Mouse (Mus musculus): ENCODE measurements around the gene Ube2i.
"Not testable (repeated sequence)": the region's sequence is repeated elsewhere in the genome, so short reads cannot be mapped to it uniquely, and the experiment has no call there.

Gene Ube2i

GRCm38 (mm10) chr17:25253760-25254159 is 20.7 kb downstream of the Ube2i start:
- no peak for DNase-seq (ENCODE audit: low read depth)

GRCm38 (mm10) chr17:25252643-25253042 is 21.8 kb downstream of the Ube2i start:
- no peak for DNase-seq (ENCODE audit: low read depth)

- no peak for DNase-seq (ENCODE audit: low read depth)
Observed at GRCm38 (mm10) chr17:25250181-25250835, 24.1 kb downstream of the Ube2i start.

GRCm38 (mm10) chr17:25248033-25248750 is 26.2 kb downstream of the Ube2i start:
- no peak for DNase-seq (ENCODE audit: low read depth)

- DNase-seq (ENCODE audit: low read depth): no peak
Observed at GRCm38 (mm10) chr17:25244239-25244638, 30.2 kb downstream of the Ube2i start.

GRCm38 (mm10) chr17:25243131-25243780 is 31.2 kb downstream of the Ube2i start:
- no peak for DNase-seq (ENCODE audit: low read depth)

GRCm38 (mm10) chr17:25239695-25240636 is 34.5 kb downstream of the Ube2i start, which contains the start of the genes Gnptg and Tsr3:
Gnptg (minus strand) TSS chr17:25240124.
Tsr3 (plus strand) TSS chr17:25240170.
- DNase-seq (ENCODE audit: low read depth): peak; percentile 53

GRCm38 (mm10) chr17:25235635-25236034 is 38.8 kb downstream of the Ube2i start:
- DNase-seq (ENCODE audit: low read depth): no peak

- DNase-seq (ENCODE audit: low read depth): not testable (repeated sequence)
Observed at GRCm38 (mm10) chr17:25231621-25232020, 42.8 kb downstream of the Ube2i start.

- DNase-seq (ENCODE audit: low read depth): no peak
Observed at GRCm38 (mm10) chr17:25230700-25231099, 43.7 kb downstream of the Ube2i start.

- DNase-seq (ENCODE audit: low read depth): not testable (repeated sequence)
Observed at GRCm38 (mm10) chr17:25230014-25230655, 44.3 kb downstream of the Ube2i start.

GRCm38 (mm10) chr17:25227991-25228390 is 46.4 kb downstream of the Ube2i start:
- no peak for DNase-seq (ENCODE audit: low read depth)

GRCm38 (mm10) chr17:25225659-25226058 is 48.8 kb downstream of the Ube2i start:
- no peak for DNase-seq (ENCODE audit: low read depth)

GRCm38 (mm10) chr17:25224586-25225222 is 49.7 kb downstream of the Ube2i start:
- DNase-seq (ENCODE audit: low read depth): no peak

GRCm38 (mm10) chr17:25222951-25223601 is 51.3 kb downstream of the Ube2i start:
- DNase-seq (ENCODE audit: low read depth): no peak

GRCm38 (mm10) chr17:25222504-25222940 is 51.9 kb downstream of the Ube2i start:
- DNase-seq (ENCODE audit: low read depth): not testable (repeated sequence)

GRCm38 (mm10) chr17:25221821-25222503 is 52.5 kb downstream of the Ube2i start:
- DNase-seq (ENCODE audit: low read depth): no peak

GRCm38 (mm10) chr17:25220746-25221145 is 53.7 kb downstream of the Ube2i start:
- no peak for DNase-seq (ENCODE audit: low read depth)

GRCm38 (mm10) chr17:25219492-25220295 is 54.7 kb downstream of the Ube2i start:
- DNase-seq (ENCODE audit: low read depth): no peak
